Mouse (Mus musculus) embryonic facial prominence, embryonic 11.5 days (tissue): ENCODE results near the gene Atg9b. TPM values are rescaled to one million over a fixed set of nuclear protein-coding genes. Genes with fewer than 3 reads are reported as not detected.

Experiments
- ATAC-seq: fragments of 200-750 bp; cut with Nextera tagmentation; replicated peaks from 2 replicates; pipeline ENCODE4 v1.8.0; 2017; ENCODE audit warnings: low read depth; ENCODE audit not compliant: insufficient number of reproducible peaks, low FRiP score, low TSS enrichment
- DNase-seq: peaks from one replicate; pipeline ENCODE4 v3.0.0-alpha.2; 2015; ENCODE audit warnings: low spot score
- H3K27ac ChIP-seq: fragments of 300-500 bp; sonication (generic); replicated peaks from 2 replicates; pipeline ENCODE4 v1.5.1; 2014; ENCODE audit warnings: mild to moderate bottlenecking, low read depth, low read length, control low read depth
- H3K27me3 ChIP-seq: fragments of 300-500 bp; sonication (generic); 2 replicates; pipeline ENCODE4 v1.6.1; 2014; ENCODE audit warnings: mild to moderate bottlenecking, low read length, moderate library complexity, mixed read lengths; ENCODE audit not compliant: control insufficient read depth, insufficient read depth
- H3K36me3 ChIP-seq: fragments of 300-500 bp; sonication (generic); replicated peaks from 2 replicates; pipeline ENCODE4 v1.6.1; 2014; ENCODE audit warnings: low read depth, mild to moderate bottlenecking, low read length, moderate library complexity, mixed read lengths; ENCODE audit not compliant: control insufficient read depth, insufficient read depth
- H3K4me1 ChIP-seq: fragments of 300-500 bp; sonication (generic); 2 replicates; pipeline ENCODE4 v1.6.1; 2014; ENCODE audit warnings: low read length, mixed read lengths; ENCODE audit not compliant: control insufficient read depth, insufficient read depth
- H3K4me2 ChIP-seq: fragments of 300-500 bp; sonication (generic); 2 replicates; pipeline ENCODE4 v1.6.1; 2014; ENCODE audit warnings: low read depth, mild to moderate bottlenecking, control low read depth, low read length, moderate library complexity
- H3K4me3 ChIP-seq: fragments of 300-500 bp; sonication (generic); 2 replicates; pipeline ENCODE4 v1.5.1; 2014; ENCODE audit warnings: low read depth, low read length, control low read depth
- H3K9ac ChIP-seq: fragments of 300-500 bp; sonication (generic); replicated peaks from 2 replicates; pipeline ENCODE4 v1.6.1; 2014; ENCODE audit warnings: mild to moderate bottlenecking, control low read depth, low read length
- H3K9me3 ChIP-seq: fragments of 300-500 bp; sonication (generic); replicated peaks from 2 replicates; pipeline ENCODE4 v1.6.1; 2016; ENCODE audit warnings: mild to moderate bottlenecking, low read length, inconsistent platforms, mixed read lengths; ENCODE audit not compliant: control insufficient read depth
- WGBS: fragments of 180-500 bp; shearing (Covaris S2); extraction: QIAGEN DNeasy Blood & Tissue Kit; methylation state at CpG from one replicate; pipeline ENCODE4 v1.1.7; 2014; 5-methylcytosine and 5-hydroxymethylcytosine counted together
- polyA plus RNA-seq: library from polyadenylated mRNA; unstranded; fragments of >200 nt; fragmentation: Nextera tagmentation; extraction: Ambion mirVana; gene quantifications from 2 replicates; pipeline ENCODE4 v1.2.1, GENCODE M21; 2014

Atg9b gene
- polyA plus RNA-seq, 1 experiment from 2014 or later = 0.21 TPM

DNA sequence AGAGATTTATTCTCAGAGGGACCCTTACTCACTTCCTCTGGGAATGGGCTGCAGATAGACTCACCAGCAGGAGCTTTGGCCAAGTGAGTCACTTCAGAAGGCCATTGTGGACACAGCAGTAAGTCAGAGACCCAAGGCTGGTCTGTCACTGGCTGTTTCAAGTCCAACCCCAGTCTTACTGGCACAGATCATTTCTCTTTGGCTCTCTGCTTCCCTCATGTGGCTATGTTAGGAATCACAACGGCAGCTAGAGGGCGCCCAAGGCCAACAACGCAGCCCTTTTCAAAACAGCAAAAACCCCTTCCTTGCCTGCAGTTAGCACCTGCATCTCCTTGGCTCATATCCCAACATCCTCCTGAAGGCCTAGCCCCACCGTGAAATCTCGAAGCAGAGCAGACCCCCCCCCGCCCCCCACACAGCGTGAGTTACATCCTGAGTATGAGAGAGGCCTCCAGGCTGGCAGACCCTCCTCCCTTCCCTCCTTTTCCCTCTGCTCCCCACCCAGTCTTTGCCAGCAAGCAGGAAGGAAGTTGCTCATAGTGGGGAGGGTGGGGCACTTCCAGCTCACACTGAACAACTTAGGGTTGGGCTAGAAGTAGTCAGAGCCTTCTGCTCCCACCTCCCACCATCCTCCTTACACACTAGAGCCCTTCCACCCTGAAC is 31.0 kb downstream of the Atg9b start:
- DNase-seq = peak; percentile 84
- Histone ChIP-seq H3K4me3 (no peak overlapping the region), H3K27me3 (no peaks in the 10 kb centered on the region), H3K36me3 (no peaks in the 10 kb centered on the region), H3K4me1 (no peaks in the 10 kb centered on the region), H3K9ac (no peak overlapping the region), H3K4me2 (no peak overlapping the region), H3K27ac (no peak overlapping the region), H3K9me3 (no peaks in the 10 kb centered on the region)
- 0 out of 2 replicates have a peak, but pooled peaks have one; percentile 30 for ATAC-seq
- 2% methylated on average over 7 of the region's 7 CpGs for WGBS

DNA sequence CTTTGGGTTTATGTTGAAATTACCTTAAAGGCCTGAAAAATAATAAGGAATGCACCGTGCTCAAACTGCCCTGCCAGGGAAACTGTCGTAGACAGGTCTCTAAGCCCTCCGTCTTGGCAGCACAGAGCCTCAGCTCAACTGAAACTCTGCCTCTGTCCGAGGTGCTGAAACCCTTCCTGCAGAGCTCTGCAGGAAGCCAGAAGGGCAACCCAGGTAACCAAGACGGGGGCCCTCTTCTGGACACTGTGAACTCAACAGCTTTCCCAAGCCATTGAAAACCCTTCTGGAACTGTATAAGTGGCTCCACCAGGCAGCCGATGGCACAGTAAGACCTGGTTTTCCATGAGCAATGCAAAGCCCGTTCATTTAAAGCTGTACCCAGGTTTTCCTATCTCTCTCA is 34.5 kb downstream of the Atg9b start:
- no peak overlapping the region for H3K27ac ChIP-seq
- no peaks in the 10 kb centered on the region for H3K9me3 ChIP-seq
- no peak overlapping the region for H3K9ac ChIP-seq
- H3K4me1 ChIP-seq = peaks cover 1% of the 10 kb centered on the region
- WGBS = 13% methylated on average over 7 of the region's 7 CpGs
- ATAC-seq (no peak), DNase-seq (peak; percentile 97)
- H3K4me3 ChIP-seq = no peak overlapping the region
- H3K27me3 ChIP-seq = peaks cover 3% of the 10 kb centered on the region; the same call in 1 of the 2 replicates
- H3K36me3 ChIP-seq = no peaks in the 10 kb centered on the region
- H3K4me2 ChIP-seq = no peak overlapping the region

GRCm38 (mm10) chr5:24356764-24357163 is 35.2 kb downstream of the Atg9b start:
- 56% methylated on average over 4 of the region's 4 CpGs for WGBS
- Histone ChIP-seq H3K27me3 (peaks cover 7% of the 10 kb centered on the region; the same call in 1 of the 2 replicates), H3K4me1 (peaks cover 5% of the 10 kb centered on the region), H3K9ac (no peak overlapping the region), H3K27ac (no peak overlapping the region), H3K9me3 (no peaks in the 10 kb centered on the region), H3K4me2 (no peak overlapping the region), H3K4me3 (no peak overlapping the region), H3K36me3 (no peaks in the 10 kb centered on the region)
- ATAC-seq (no peak), DNase-seq (no peak)

DNA sequence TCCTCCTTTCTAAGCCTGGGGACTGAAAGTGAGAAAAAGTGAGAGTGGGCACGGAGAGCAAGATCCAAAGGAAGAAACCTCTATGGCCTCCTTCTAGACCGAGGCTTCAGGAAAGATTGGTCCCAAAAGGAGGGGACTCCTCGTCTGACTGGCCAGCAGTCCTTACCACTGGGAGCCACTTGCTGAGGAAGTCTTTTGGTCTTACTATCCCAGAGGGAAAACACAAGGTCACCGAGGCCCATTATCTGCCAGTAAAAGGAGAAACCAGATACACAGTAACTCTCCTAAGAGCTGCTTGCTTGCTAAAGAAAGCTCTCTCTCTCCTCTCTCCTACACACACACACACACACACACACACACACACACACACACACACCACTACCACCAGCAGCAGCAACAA is 38.6 kb downstream of the Atg9b start:
- no peak for DNase-seq
- no peak overlapping the region for H3K4me3 ChIP-seq
- H3K9ac ChIP-seq = no peak overlapping the region; the same call in 1 of the 2 replicates
- no peaks in the 10 kb centered on the region for H3K9me3 ChIP-seq
- H3K4me1 ChIP-seq = peaks cover 9% of the 10 kb centered on the region
- no peak overlapping the region for H3K4me2 ChIP-seq
- peak overlapping the region; percentile 20; the same call in 1 of the 2 replicates for H3K27ac ChIP-seq
- H3K27me3 ChIP-seq = peaks cover 36% of the 10 kb centered on the region
- WGBS = 22% methylated on average over 4 of the region's 4 CpGs
- no peaks in the 10 kb centered on the region for H3K36me3 ChIP-seq
- ATAC-seq = no peak

GRCm38 (mm10) chr5:24352251-24352859 is 39.6 kb downstream of the Atg9b start:
- H3K27ac ChIP-seq = peak overlapping the region; percentile 78
- peak overlapping the region; percentile 98 for H3K4me2 ChIP-seq
- peaks cover 9% of the 10 kb centered on the region for H3K4me1 ChIP-seq
- H3K9ac ChIP-seq = peak overlapping the region; percentile 25
- H3K9me3 ChIP-seq = no peaks in the 10 kb centered on the region
- under 1% methylated on average over 24 of the region's 24 CpGs for WGBS
- peak; percentile 66 for DNase-seq
- peaks cover 43% of the 10 kb centered on the region for H3K27me3 ChIP-seq
- peak overlapping the region; percentile 62 for H3K4me3 ChIP-seq
- no peaks in the 10 kb centered on the region for H3K36me3 ChIP-seq
- ATAC-seq = peak; percentile 74

GRCm38 (mm10) chr5:24351701-24352171 is 40.2 kb downstream of the Atg9b start:
- peak; percentile 66 for ATAC-seq
- H3K9me3 ChIP-seq = no peaks in the 10 kb centered on the region
- H3K4me2 ChIP-seq = peak overlapping the region; percentile 98
- H3K27ac ChIP-seq = peak overlapping the region; percentile 78
- H3K9ac ChIP-seq = no peak overlapping the region; the same call in 1 of the 2 replicates
- H3K4me1 ChIP-seq = peaks cover 9% of the 10 kb centered on the region
- H3K27me3 ChIP-seq = peaks cover 43% of the 10 kb centered on the region
- peak overlapping the region; percentile 62 for H3K4me3 ChIP-seq
- 0% methylated on average over 38 of the region's 41 CpGs for WGBS
- no peaks in the 10 kb centered on the region for H3K36me3 ChIP-seq
- peak; percentile 91 for DNase-seq

DNA sequence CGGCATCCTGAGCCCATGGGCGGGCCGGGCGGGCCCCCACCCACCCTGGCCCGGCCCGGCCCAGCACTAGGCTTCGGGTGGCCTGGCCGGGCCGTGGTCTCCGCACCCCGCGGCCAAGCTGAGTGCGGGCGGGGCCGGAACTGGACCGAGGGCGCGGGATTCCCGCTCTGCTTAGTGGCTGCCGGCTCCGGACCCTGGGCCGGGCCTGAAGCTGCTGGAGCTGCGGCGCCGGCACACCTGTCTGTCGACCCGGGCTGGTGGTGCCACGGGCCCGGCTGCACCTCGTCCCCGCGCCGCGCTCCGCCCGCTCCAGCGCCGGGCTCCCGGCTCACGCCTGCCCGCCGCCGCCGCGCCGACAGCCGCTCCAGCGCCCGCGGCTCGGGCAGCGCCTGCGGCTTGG is 40.7 kb downstream of the Atg9b start, which contains the start of gene Kcnh2:
Gene Kcnh2, minus strand, starts transcription at position 327 of the 400 bp plus-strand sequence.
- no peaks in the 10 kb centered on the region for H3K36me3 ChIP-seq
- H3K9ac ChIP-seq = peak within 1 kb of the TSS; percentile 77
- DNase-seq = no peak
- peak within 1 kb of the TSS; percentile 98 for H3K4me2 ChIP-seq
- ATAC-seq = peak; percentile 37
- H3K4me3 ChIP-seq = peak within 1 kb of the TSS; percentile 62
- peaks cover 43% of the 10 kb centered on the region for H3K27me3 ChIP-seq
- H3K9me3 ChIP-seq = no peaks in the 10 kb centered on the region
- H3K4me1 ChIP-seq = peaks cover 9% of the 10 kb centered on the region
- peak within 1 kb of the TSS; percentile 78 for H3K27ac ChIP-seq
- WGBS = 0% methylated on average over 32 of the region's 53 CpGs
